Mouse (Mus musculus) c-Kit-positive CD71-positive TER-119-negative erythroid progenitor cells, embryonic 14.5 days (primary cell): ENCODE results near the gene Klc1.

Experiments
- DNase-seq: peaks from one replicate; pipeline ENCODE4 v3.0.0-alpha.2; 2013; ENCODE audit warnings: low read depth

The Klc1 gene

GRCm38 (mm10) chr12:111743981-111744423, 14.6 kb upstream of the Klc1 start:
- DNase-seq: no peak

GRCm38 (mm10) chr12:111745274-111745673, 13.4 kb upstream of the Klc1 start:
- DNase-seq: no peak

- no peak for DNase-seq
Observed at GRCm38 (mm10) chr12:111746091-111746490, 12.6 kb upstream of the Klc1 start.

- no peak for DNase-seq
Observed at GRCm38 (mm10) chr12:111747421-111747820, 11.2 kb upstream of the Klc1 start.

GRCm38 (mm10) chr12:111750739-111751138, 7.9 kb upstream of the Klc1 start:
- DNase-seq: no peak

- DNase-seq: no peak
Observed at GRCm38 (mm10) chr12:111752491-111752890, 6.2 kb upstream of the Klc1 start.

GRCm38 (mm10) chr12:111753347-111753746, 5.3 kb upstream of the Klc1 start:
- no peak for DNase-seq

- no peak for DNase-seq
Observed at GRCm38 (mm10) chr12:111754710-111755109, 3.9 kb upstream of the Klc1 start.

- DNase-seq: no peak
Observed at GRCm38 (mm10) chr12:111755231-111755630, 3.4 kb upstream of the Klc1 start.

- no peak for DNase-seq
Observed at GRCm38 (mm10) chr12:111756082-111756697, 2.5 kb upstream of the Klc1 start.

GRCm38 (mm10) chr12:111756698-111757082, 2.0 kb upstream of the Klc1 start:
- no peak for DNase-seq

- DNase-seq: no peak
Observed at GRCm38 (mm10) chr12:111757561-111758325, 906 bp upstream of the Klc1 start.

- no peak for DNase-seq
Observed at GRCm38 (mm10) chr12:111759176-111760061, 770 bp downstream of the Klc1 start.

- no peak for DNase-seq
Observed at GRCm38 (mm10) chr12:111760306-111760908, 1.8 kb downstream of the Klc1 start.

- DNase-seq: no peak
Observed at GRCm38 (mm10) chr12:111762620-111763280, 4.1 kb downstream of the Klc1 start.

- no peak for DNase-seq
Observed at GRCm38 (mm10) chr12:111766313-111767236, 7.9 kb downstream of the Klc1 start.

- no peak for DNase-seq
Observed at GRCm38 (mm10) chr12:111768322-111768928, 9.8 kb downstream of the Klc1 start.

- DNase-seq: no peak
Observed at GRCm38 (mm10) chr12:111769306-111769705, 10.7 kb downstream of the Klc1 start.

GRCm38 (mm10) chr12:111769816-111770577, 11.3 kb downstream of the Klc1 start:
- DNase-seq: no peak
